Mouse (Mus musculus): Measurements from ENCODE around the gene Itga10. TPM values are rescaled to one million over a fixed set of nuclear protein-coding genes. Genes with fewer than 3 reads are reported as not detected.

Itga10 gene
- total RNA-seq (2014; rRNA removed) (3.0 and 3.3 TPM in 2 replicates), polyA plus RNA-seq (2015; fragmentation: Nextera tagmentation; extraction: Ambion mirVana) (0.83 and 1.0 TPM in 2 replicates)

GRCm38 (mm10) chr3:96645018-96645649, at the start of gene Itga10:
Gene Itga10, plus strand, starts transcription at chr3:96645584.
- Histone ChIP-seq H3K9me3 (ENCODE audit: low read length) (no peaks in the 10 kb centered on the region), H3K4me1 (ENCODE audit: insufficient read depth, low read length) (no peaks in the 10 kb centered on the region), H3K4me2 (ENCODE audit: low read depth, low read length, poor library complexity, severe bottlenecking) (no peak within 1 kb of the TSS), H3K36me3 (ENCODE audit: insufficient read depth, low read length) (peaks cover 15% of the 10 kb centered on the region), H3K9ac (replicated peaks; ENCODE audit: low read length, poor library complexity, severe bottlenecking) (no peak within 1 kb of the TSS), H3K27me3 (ENCODE audit: insufficient read depth, low read length) (no peaks in the 10 kb centered on the region), H3K27ac (ENCODE audit: low read depth, low read length) (no peak within 1 kb of the TSS), H3K4me3 (ENCODE audit: low read depth, low read length) (no peak within 1 kb of the TSS)
- peak; percentile 30 for DNase-seq (ENCODE audit: low spot score)
- WGBS = 68% methylated on average over 7 of the region's 7 CpGs
- no peak for ATAC-seq (ENCODE audit: low FRiP score)
- TF ChIP-seq CTCF (IDR thresholded peaks at IDR 0.05) = peak; percentile 68

- H3K4me2 ChIP-seq (ENCODE audit: low read depth, low read length, poor library complexity, severe bottlenecking) = peak overlapping the region; percentile 96
- H3K9ac ChIP-seq (replicated peaks; ENCODE audit: low read length, poor library complexity, severe bottlenecking) = peak overlapping the region; percentile 81
- DNase-seq (ENCODE audit: low spot score) = peak; percentile 44
- H3K36me3 ChIP-seq (ENCODE audit: insufficient read depth, low read length) = no peaks in the 10 kb centered on the region
- no peaks in the 10 kb centered on the region for H3K9me3 ChIP-seq (ENCODE audit: low read length)
- peaks cover 8% of the 10 kb centered on the region; the same call in 1 of the 2 replicates for H3K4me1 ChIP-seq (ENCODE audit: insufficient read depth, low read length)
- WGBS = 21% methylated on average over 6 of the region's 6 CpGs
- H3K4me3 ChIP-seq (ENCODE audit: low read depth, low read length) = peak overlapping the region; percentile 60
- H3K27me3 ChIP-seq (ENCODE audit: insufficient read depth, low read length) = no peaks in the 10 kb centered on the region
- peak; percentile 4 for TF ChIP-seq CTCF (IDR thresholded peaks at IDR 0.05)
- no peak for ATAC-seq (ENCODE audit: low FRiP score)
- peak overlapping the region; percentile 77 for H3K27ac ChIP-seq (ENCODE audit: low read depth, low read length)
These were observed 49.7 kb upstream of the Itga10 start for GRCm38 (mm10) chr3:96595661-96596060.

- no peaks in the 10 kb centered on the region for H3K36me3 ChIP-seq (ENCODE audit: insufficient read depth, low read length)
- H3K4me2 ChIP-seq (ENCODE audit: low read depth, low read length, poor library complexity, severe bottlenecking) = peak within 1 kb of the TSS; percentile 96
- peak within 1 kb of the TSS; percentile 81 for H3K9ac ChIP-seq (replicated peaks; ENCODE audit: low read length, poor library complexity, severe bottlenecking)
- ATAC-seq (ENCODE audit: low FRiP score) (peak; percentile 12), DNase-seq (ENCODE audit: low spot score) (peak; percentile 60)
- WGBS = under 1% methylated on average over 20 of the region's 23 CpGs
- H3K9me3 ChIP-seq (ENCODE audit: low read length) = no peaks in the 10 kb centered on the region
- peak within 1 kb of the TSS; percentile 77 for H3K27ac ChIP-seq (ENCODE audit: low read depth, low read length)
- peak within 1 kb of the TSS; percentile 60 for H3K4me3 ChIP-seq (ENCODE audit: low read depth, low read length)
- H3K4me1 ChIP-seq (ENCODE audit: insufficient read depth, low read length) = peaks cover 8% of the 10 kb centered on the region; the same call in 1 of the 2 replicates
- H3K27me3 ChIP-seq (ENCODE audit: insufficient read depth, low read length) = no peaks in the 10 kb centered on the region
- TF ChIP-seq CTCF (IDR thresholded peaks at IDR 0.05) = no peak
These were observed 49.1 kb upstream of the Itga10 start, which contains the start of gene Ankrd34a for GRCm38 (mm10) chr3:96596228-96596707. Gene Ankrd34a, plus strand, starts transcription at chr3:96596636.

- no peaks in the 10 kb centered on the region for H3K36me3 ChIP-seq (ENCODE audit: insufficient read depth, low read length)
- DNase-seq (ENCODE audit: low spot score) (peak; percentile 38), ATAC-seq (ENCODE audit: low FRiP score) (peak; percentile 11; the same call in 1 of the 2 replicates)
- peaks cover 9% of the 10 kb centered on the region; the same call in 1 of the 2 replicates for H3K4me1 ChIP-seq (ENCODE audit: insufficient read depth, low read length)
- WGBS = 2% methylated on average over 11 of the region's 12 CpGs
- no peaks in the 10 kb centered on the region for H3K27me3 ChIP-seq (ENCODE audit: insufficient read depth, low read length)
- H3K27ac ChIP-seq (ENCODE audit: low read depth, low read length) = peak overlapping the region; percentile 77
- H3K4me3 ChIP-seq (ENCODE audit: low read depth, low read length) = peak overlapping the region; percentile 60
- TF ChIP-seq CTCF (IDR thresholded peaks at IDR 0.05) = no peak
- no peaks in the 10 kb centered on the region for H3K9me3 ChIP-seq (ENCODE audit: low read length)
- peak overlapping the region; percentile 81 for H3K9ac ChIP-seq (replicated peaks; ENCODE audit: low read length, poor library complexity, severe bottlenecking)
- peak overlapping the region; percentile 96 for H3K4me2 ChIP-seq (ENCODE audit: low read depth, low read length, poor library complexity, severe bottlenecking)
These were observed 48.5 kb upstream of the Itga10 start for GRCm38 (mm10) chr3:96596855-96597254.

GRCm38 (mm10) chr3:96597435-96597891, 47.9 kb upstream of the Itga10 start:
- under 1% methylated on average over 40 of the region's 40 CpGs for WGBS
- H3K36me3 ChIP-seq (ENCODE audit: insufficient read depth, low read length) = no peaks in the 10 kb centered on the region
- DNase-seq (ENCODE audit: low spot score) (peak; percentile 50), ATAC-seq (ENCODE audit: low FRiP score) (no peak)
- peak overlapping the region; percentile 60 for H3K4me3 ChIP-seq (ENCODE audit: low read depth, low read length)
- peak overlapping the region; percentile 81 for H3K9ac ChIP-seq (replicated peaks; ENCODE audit: low read length, poor library complexity, severe bottlenecking)
- H3K27ac ChIP-seq (ENCODE audit: low read depth, low read length) = peak overlapping the region; percentile 77
- H3K4me1 ChIP-seq (ENCODE audit: insufficient read depth, low read length) = peaks cover 11% of the 10 kb centered on the region; the same call in 1 of the 2 replicates
- H3K4me2 ChIP-seq (ENCODE audit: low read depth, low read length, poor library complexity, severe bottlenecking) = peak overlapping the region; percentile 96
- H3K9me3 ChIP-seq (ENCODE audit: low read length) = no peaks in the 10 kb centered on the region
- no peaks in the 10 kb centered on the region for H3K27me3 ChIP-seq (ENCODE audit: insufficient read depth, low read length)
- no peak for TF ChIP-seq CTCF (IDR thresholded peaks at IDR 0.05)

Measured in midbrain, postnatal 0 days (tissue).